Mouse (Mus musculus) heart, postnatal 36 days (tissue): ENCODE results near the gene Fgfr3. TPM values are rescaled to one million over a fixed set of nuclear protein-coding genes. Genes with fewer than 3 reads are reported as not detected.

Experiments
- DNase-seq, 2 experiments: peaks; one replicate each; pipeline ENCODE4 v3.0.0; 2021 to 2022
- intact Hi-C: fragments of 180-260 bp; cut with DNase I; formaldehyde crosslinking; loops from one replicate; pipeline ENCODE4 v1.15.1; 2025
- total RNA-seq, 2 experiments: library from RNA; stranded (reverse); gene quantifications; 2 replicates each; pipeline ENCODE4 v1.2.3; 2021

Fgfr3 gene
- total RNA-seq, 2 experiments from 2014 or later, result 6.2 to 9.6 TPM

- intact Hi-C loops, result loop anchor here (2.0 kb wide), 1 partner anchor 37 kb away; no protein-coding TSS in a partner anchor
Measured at GRCm38 (mm10) chr5:33723641-33724465, 2.4 kb downstream of the Fgfr3 start.

DNA sequence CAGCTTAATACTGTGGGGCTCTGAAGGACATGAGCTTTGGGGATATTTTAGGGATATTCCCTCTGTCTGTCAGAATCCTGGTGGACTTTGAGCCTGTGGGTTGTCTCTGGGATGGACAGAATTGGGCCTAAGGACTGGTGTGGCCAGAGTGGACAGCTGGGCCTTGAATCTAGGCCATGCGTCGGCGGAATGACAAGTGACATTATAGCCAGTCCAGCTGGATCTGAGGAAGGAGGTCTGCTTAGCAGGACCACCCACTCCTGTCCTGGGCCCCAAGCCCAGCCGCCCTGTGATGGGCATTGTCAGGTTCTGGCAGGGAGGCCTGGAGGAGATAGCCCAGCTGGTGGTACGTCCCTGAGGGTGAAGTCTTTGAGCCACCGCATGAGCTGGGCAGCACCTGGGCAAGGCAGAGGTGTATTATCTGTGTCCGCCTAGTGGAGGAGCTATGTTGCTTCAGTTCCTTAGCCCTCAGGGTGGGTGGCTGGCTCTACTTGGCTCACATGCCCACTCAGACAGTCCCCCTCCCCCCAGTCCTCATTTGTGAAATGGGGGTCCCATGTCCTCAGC, 4.7 kb downstream of the Fgfr3 start:
- intact Hi-C loops, result no loop called here
- DNase-seq, result no peak

More at GRCm38 (mm10) chr5:33723641-33724465, 2.4 kb downstream of the Fgfr3 start:
- no peak for DNase-seq

GRCm38 (mm10) chr5:33726891-33727290, 5.4 kb downstream of the Fgfr3 start:
- no peak for DNase-seq
- intact Hi-C loops, result no loop called here

DNA sequence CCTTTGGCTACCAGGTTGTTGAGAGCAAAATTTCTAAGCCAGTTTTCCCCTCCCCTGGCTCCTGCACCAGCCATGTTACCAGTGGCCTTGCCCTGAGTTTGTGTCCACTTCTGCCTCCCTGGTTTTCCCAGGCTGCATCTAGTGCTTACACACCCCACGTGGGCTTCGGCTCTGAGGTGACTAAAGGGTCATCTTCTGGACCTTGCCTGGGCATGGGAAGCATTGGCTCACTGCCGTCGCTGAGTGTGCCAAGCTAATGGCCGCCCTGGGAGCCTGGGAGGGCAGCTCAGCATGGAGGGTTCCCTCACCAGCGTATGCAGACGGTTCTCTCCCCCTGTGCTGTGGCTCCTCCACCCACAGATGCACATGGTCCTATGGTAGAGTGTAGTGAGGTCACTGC, 7.4 kb downstream of the Fgfr3 start:
- intact Hi-C loops, result no loop called here
- DNase-seq, result no peak

DNA sequence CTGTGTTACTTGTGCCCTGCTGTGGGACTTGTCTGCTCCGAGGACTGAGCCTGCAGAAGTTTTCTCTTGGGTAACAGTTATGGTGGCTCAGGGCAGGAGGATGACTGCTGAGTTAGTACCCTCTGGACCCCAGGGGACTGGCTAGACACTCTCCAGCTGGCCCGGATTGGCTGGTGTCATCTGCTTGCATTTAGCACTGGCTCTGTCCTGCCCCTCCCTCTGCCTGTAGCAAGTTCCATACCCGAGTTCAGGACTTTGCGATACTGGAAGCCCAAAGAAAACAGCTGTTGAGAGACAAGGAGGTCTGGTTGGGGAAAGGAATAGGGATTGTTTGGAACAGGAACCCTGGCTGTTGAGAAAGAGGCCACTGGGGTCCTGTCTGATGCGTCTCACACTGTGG, 9.0 kb downstream of the Fgfr3 start:
- intact Hi-C loops, result no loop called here
- no peak for DNase-seq

DNA sequence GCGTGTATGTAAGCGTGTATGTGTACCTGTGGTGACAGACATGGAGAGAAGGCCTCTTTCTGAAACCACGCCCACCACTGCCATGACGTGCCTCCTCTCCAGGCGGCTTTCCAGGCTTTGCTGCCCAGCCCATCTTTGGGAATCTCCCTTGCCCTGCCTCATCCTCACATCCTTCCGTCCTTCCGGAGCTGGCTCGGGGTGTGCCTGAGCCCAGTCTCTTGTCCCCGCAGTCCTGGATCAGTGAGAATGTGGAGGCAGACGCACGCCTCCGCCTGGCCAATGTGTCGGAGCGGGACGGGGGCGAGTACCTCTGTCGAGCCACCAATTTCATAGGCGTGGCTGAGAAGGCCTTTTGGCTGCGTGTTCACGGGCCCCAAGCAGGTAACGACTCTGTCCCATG, 9.6 kb downstream of the Fgfr3 start:
- DNase-seq, result no peak
- intact Hi-C loops, result no loop called here

DNA sequence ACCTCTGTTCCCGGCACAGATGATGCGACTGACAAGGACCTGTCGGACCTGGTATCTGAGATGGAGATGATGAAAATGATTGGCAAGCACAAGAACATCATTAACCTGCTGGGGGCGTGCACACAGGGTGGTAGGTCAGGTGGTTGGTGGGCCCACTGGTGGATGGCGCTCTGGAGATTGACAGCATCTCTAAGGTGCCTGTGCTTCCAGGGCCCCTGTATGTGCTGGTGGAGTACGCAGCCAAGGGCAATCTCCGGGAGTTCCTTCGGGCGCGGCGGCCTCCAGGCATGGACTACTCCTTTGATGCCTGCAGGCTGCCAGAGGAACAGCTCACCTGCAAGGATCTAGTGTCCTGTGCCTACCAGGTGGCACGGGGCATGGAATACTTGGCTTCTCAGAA, 12.4 kb downstream of the Fgfr3 start:
- DNase-seq, result no peak
- intact Hi-C loops, result no loop called here

DNA sequence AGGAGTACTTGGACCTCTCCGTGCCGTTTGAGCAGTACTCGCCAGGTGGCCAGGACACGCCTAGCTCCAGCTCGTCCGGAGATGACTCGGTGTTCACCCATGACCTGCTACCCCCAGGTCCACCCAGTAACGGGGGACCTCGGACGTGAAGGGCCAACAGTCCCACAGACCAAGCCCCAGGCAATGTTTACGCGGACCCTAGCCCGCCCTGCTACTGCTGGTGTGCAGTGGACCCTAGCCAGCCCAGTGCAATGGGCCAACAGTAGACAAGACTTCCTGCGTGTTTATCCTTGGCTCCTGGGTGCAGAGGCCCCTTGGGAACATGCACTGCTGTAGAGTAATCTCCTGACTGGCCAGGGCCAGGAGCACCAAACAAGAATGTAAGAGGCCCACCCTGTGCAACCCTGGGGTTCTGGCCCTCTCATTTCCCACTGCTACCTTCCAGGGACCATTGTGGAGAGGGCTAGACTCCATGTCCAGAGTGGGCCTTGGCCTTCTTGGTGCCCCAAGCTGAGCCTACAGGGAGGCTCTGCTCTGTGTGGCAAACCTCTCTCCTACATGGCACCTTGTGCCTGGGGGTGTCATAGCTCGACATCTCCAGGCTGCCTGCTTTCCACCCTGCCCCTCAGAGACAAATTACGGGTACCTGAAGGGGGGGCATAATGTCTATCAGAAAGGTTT, 14.1 kb downstream of the Fgfr3 start:
- no peak for DNase-seq
- intact Hi-C loops, result no loop called here

DNA sequence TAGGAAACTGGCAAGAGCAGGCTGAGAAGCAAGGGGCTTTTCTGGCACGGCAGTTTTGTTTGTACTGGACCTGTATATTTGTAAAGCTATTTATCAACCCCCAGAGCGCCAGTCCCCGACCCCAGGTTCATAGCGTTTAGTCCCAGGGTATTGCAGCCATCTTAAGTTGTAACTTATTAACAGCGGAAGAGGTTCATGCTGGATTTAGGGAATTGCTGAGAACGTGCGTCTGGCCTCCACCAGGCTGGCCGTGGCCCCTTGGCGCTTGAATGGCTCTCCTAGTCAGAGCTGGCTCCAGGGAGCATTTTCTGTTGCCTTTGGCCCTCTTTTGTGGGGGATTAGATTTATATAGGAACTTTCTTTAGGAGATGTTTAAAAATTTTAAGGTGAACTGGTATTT, 14.8 kb downstream of the Fgfr3 start:
- intact Hi-C loops, result no loop called here
- DNase-seq, result no peak

DNA sequence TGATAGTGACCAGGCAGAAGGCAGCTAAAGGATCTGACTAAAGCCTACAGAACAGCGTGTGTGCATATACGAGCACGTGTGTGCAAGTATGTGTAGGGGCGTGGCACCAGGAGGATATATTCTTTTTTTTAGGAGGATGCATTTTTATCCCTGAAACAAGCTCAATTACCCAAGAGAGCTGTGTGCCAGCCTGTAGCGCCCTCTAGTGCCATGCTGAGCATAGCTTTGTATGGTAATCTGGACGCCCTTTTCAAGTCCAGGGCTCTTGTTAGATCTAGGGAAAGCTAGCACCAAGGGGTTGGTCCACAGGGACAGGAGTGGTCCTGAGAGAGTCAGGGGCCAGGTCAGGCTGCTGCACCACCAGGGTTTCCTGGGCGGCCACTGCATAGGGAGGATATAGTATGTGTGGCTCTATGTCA, 16.4 kb downstream of the Fgfr3 start:
- intact Hi-C loops, result loop anchor here (1.0 kb wide), 1 partner anchor 54 kb away; no protein-coding TSS in a partner anchor
- peak; percentile 73 to 81 for DNase-seq

- intact Hi-C loops, result loop anchor here (1.0 kb wide), 1 partner anchor 54 kb away; no protein-coding TSS in a partner anchor
- no peak for DNase-seq
Measured at GRCm38 (mm10) chr5:33738341-33738740, 16.9 kb downstream of the Fgfr3 start.

DNA sequence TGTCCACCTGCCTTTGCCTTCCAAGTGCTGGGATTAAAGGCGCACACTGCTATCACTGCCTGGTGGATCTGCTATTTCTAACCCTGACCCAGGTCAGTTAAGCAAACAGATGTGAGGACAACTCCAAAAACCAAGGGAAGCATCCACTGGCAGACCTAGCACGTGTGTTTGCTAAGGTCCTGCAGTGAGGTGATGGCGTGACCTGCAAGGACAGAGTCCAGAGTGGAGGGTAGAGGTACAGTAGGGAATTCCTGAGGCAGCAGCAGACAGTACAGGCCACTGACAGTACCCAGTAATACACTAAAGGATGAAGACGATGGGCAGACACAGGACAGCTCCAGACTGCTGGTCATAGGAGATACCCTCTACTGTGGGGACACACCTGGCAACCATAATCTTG, 19.1 kb downstream of the Fgfr3 start:
- no peak for DNase-seq
- intact Hi-C loops, result no loop called here

- no peak for DNase-seq
- intact Hi-C loops, result no loop called here
Measured at GRCm38 (mm10) chr5:33743481-33743880, 22.0 kb downstream of the Fgfr3 start.

- intact Hi-C loops, result no loop called here
- no peak for DNase-seq
Measured at GRCm38 (mm10) chr5:33777195-33777594, 55.7 kb downstream of the Fgfr3 start.

DNA sequence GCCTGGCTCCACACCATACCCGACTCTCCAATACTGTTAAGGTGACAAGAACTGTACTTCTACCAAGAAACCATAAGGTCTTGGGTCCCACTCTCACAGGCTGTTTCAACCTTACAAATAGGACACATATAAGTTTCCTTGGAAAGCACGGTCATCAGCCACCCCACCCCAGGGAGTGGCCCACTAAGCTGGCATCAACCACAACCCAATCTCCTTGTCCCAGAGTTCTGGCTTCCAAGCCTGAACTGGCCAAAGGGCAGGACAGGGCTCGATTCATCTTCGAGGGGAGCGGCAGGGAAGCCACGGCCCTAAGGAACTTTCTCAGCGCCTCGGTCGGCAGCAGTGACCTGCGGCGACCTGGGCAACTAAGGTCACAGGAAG, 60.5 kb downstream of the Fgfr3 start:
- intact Hi-C loops, result loop anchor here (2.0 to 5.0 kb wide), 3 partner anchors 37 to 155 kb away; partner anchors contain the start of genes Nelfa, Tacc3 and Tmem129
- DNase-seq, result no peak

- DNase-seq, result peak; percentile 89 to 92
- intact Hi-C loops, result loop anchor here (2.0 to 5.0 kb wide), 3 partner anchors 36 to 155 kb away; partner anchors contain the start of genes Nelfa, Tacc3 and Tmem129
Measured at GRCm38 (mm10) chr5:33782345-33782998, 61.0 kb downstream of the Fgfr3 start, which contains the start of gene Letm1. Gene Letm1, minus strand, starts transcription at chr5:33782817.

GRCm38 (mm10) chr5:33782999-33783390, 61.5 kb downstream of the Fgfr3 start:
- intact Hi-C loops, result loop anchor here (2.0 to 5.0 kb wide), 3 partner anchors 36 to 154 kb away; partner anchors contain the start of genes Nelfa, Tacc3 and Tmem129
- DNase-seq, result no peak
